Mouse (Mus musculus) midbrain, embryonic 10.5 days (tissue): ENCODE data around the gene Hoxb9. TPM values are rescaled to one million over a fixed set of nuclear protein-coding genes. Genes with fewer than 3 reads are reported as not detected.

Experiments
- DNase-seq: peaks from one replicate; pipeline ENCODE4 v3.0.0-alpha.2; 2017; ENCODE audit warnings: low spot score
- H3K27ac ChIP-seq: fragments of 300-500 bp; sonication (generic); replicated peaks from 2 replicates; pipeline ENCODE4 v1.5.1; 2016; ENCODE audit warnings: mild to moderate bottlenecking
- H3K27me3 ChIP-seq: fragments of 300-500 bp; sonication (generic); 2 replicates; pipeline ENCODE4 v1.6.1; 2016; ENCODE audit warnings: low read depth, mild to moderate bottlenecking; ENCODE audit not compliant: poor library complexity, severe bottlenecking
- H3K36me3 ChIP-seq: fragments of 300-500 bp; sonication (generic); 2 replicates; pipeline ENCODE4 v1.6.1; 2016; ENCODE audit warnings: mild to moderate bottlenecking, moderate library complexity
- H3K4me1 ChIP-seq: fragments of 300-500 bp; sonication (generic); 2 replicates; pipeline ENCODE4 v1.6.1; 2016
- H3K4me3 ChIP-seq: fragments of 300-500 bp; sonication (generic); 2 replicates; pipeline ENCODE4 v1.5.1; 2016; ENCODE audit warnings: mild to moderate bottlenecking, moderate library complexity
- H3K9me3 ChIP-seq: fragments of 300-500 bp; sonication (generic); replicated peaks from 2 replicates; pipeline ENCODE4 v1.6.1; 2016; ENCODE audit warnings: mild to moderate bottlenecking
- WGBS: fragments of 180-500 bp; shearing (Covaris S2); methylation state at CpG from one replicate; pipeline ENCODE4 v1.1.7; 2016; 5-methylcytosine and 5-hydroxymethylcytosine counted together
- polyA plus RNA-seq: library from polyadenylated mRNA; unstranded; fragments of >200 nt; fragmentation: Nextera tagmentation; extraction: Ambion mirVana; gene quantifications from 2 replicates; pipeline ENCODE4 v1.2.1, GENCODE M21; 2016

The Hoxb9 gene
- polyA plus RNA-seq, 1 experiment from 2014 or later, result not detected

GRCm38 (mm10) chr11:96271541-96272011 lies 319 bp downstream of the Hoxb9 start:
- Histone ChIP-seq H3K9me3 (no peaks in the 10 kb centered on the region), H3K4me3 (no peak overlapping the region)

GRCm38 (mm10) chr11:96272024-96272921 lies 1.0 kb downstream of the Hoxb9 start:
- under 1% methylated on average over 58 of the region's 58 CpGs for WGBS
- no peak for DNase-seq
- H3K9me3 ChIP-seq, result no peaks in the 10 kb centered on the region

More at GRCm38 (mm10) chr11:96271541-96272011, 319 bp downstream of the Hoxb9 start:
- Histone ChIP-seq H3K36me3 (no peaks in the 10 kb centered on the region), H3K27me3 (peaks cover 100% of the 10 kb centered on the region), H3K27ac (no peak overlapping the region), H3K4me1 (peaks cover 18% of the 10 kb centered on the region)
- under 1% methylated on average over 52 of the region's 52 CpGs for WGBS
- DNase-seq, result no peak

GRCm38 (mm10) chr11:96274428-96274827 lies 3.2 kb downstream of the Hoxb9 start:
- Histone ChIP-seq H3K27ac (no peak overlapping the region), H3K27me3 (peaks cover 100% of the 10 kb centered on the region), H3K4me1 (peaks cover 18% of the 10 kb centered on the region), H3K9me3 (no peaks in the 10 kb centered on the region), H3K36me3 (no peaks in the 10 kb centered on the region), H3K4me3 (no peak overlapping the region)
- WGBS, result 3% methylated on average over 10 of the region's 10 CpGs
- DNase-seq, result no peak

More at GRCm38 (mm10) chr11:96272024-96272921, 1.0 kb downstream of the Hoxb9 start:
- peaks cover 100% of the 10 kb centered on the region for H3K27me3 ChIP-seq
- H3K27ac ChIP-seq, result no peak overlapping the region
- H3K4me1 ChIP-seq, result peaks cover 18% of the 10 kb centered on the region
- H3K4me3 ChIP-seq, result no peak overlapping the region
- H3K36me3 ChIP-seq, result no peaks in the 10 kb centered on the region

GRCm38 (mm10) chr11:96275896-96276295 lies 4.6 kb downstream of the Hoxb9 start:
- Histone ChIP-seq H3K4me1 (peaks cover 17% of the 10 kb centered on the region), H3K36me3 (no peaks in the 10 kb centered on the region), H3K27me3 (peaks cover 100% of the 10 kb centered on the region), H3K9me3 (no peaks in the 10 kb centered on the region), H3K27ac (no peak overlapping the region), H3K4me3 (no peak overlapping the region)
- WGBS, result 12% methylated on average over 4 of the region's 4 CpGs
- no peak for DNase-seq

GRCm38 (mm10) chr11:96277151-96278044 lies 6.1 kb downstream of the Hoxb9 start:
- no peak for DNase-seq
- WGBS, result 1% methylated on average over 35 of the region's 35 CpGs
- Histone ChIP-seq H3K36me3 (no peaks in the 10 kb centered on the region), H3K4me3 (no peak overlapping the region), H3K27ac (no peak overlapping the region), H3K27me3 (peaks cover 100% of the 10 kb centered on the region), H3K9me3 (no peaks in the 10 kb centered on the region), H3K4me1 (peaks cover 2% of the 10 kb centered on the region; the same call in 1 of the 2 replicates)

GRCm38 (mm10) chr11:96278324-96278723 lies 7.1 kb downstream of the Hoxb9 start:
- H3K36me3 ChIP-seq, result no peaks in the 10 kb centered on the region
- no peak for DNase-seq
- H3K4me3 ChIP-seq, result no peak overlapping the region
- no peaks in the 10 kb centered on the region for H3K9me3 ChIP-seq
- no peak overlapping the region for H3K27ac ChIP-seq
- H3K27me3 ChIP-seq, result peaks cover 100% of the 10 kb centered on the region
- peaks cover 6% of the 10 kb centered on the region for H3K4me1 ChIP-seq
- WGBS, result 20% methylated on average over 14 of the region's 14 CpGs

GRCm38 (mm10) chr11:96278773-96279172 lies 7.5 kb downstream of the Hoxb9 start:
- Histone ChIP-seq H3K4me3 (no peak overlapping the region), H3K4me1 (peaks cover 8% of the 10 kb centered on the region), H3K27me3 (peaks cover 100% of the 10 kb centered on the region), H3K36me3 (no peaks in the 10 kb centered on the region), H3K9me3 (no peaks in the 10 kb centered on the region), H3K27ac (no peak overlapping the region)
- WGBS, result under 1% methylated on average over 9 of the region's 9 CpGs
- DNase-seq, result peak; percentile 87

- H3K4me1 ChIP-seq, result peaks cover 16% of the 10 kb centered on the region
- DNase-seq, result no peak
- no peaks in the 10 kb centered on the region for H3K36me3 ChIP-seq
- H3K27ac ChIP-seq, result no peak overlapping the region
- H3K9me3 ChIP-seq, result no peaks in the 10 kb centered on the region
- peaks cover 100% of the 10 kb centered on the region for H3K27me3 ChIP-seq
- WGBS, result 3% methylated on average over 31 of the region's 31 CpGs
- H3K4me3 ChIP-seq, result no peak overlapping the region
Observed at GRCm38 (mm10) chr11:96279421-96280233, 8.4 kb downstream of the Hoxb9 start.

GRCm38 (mm10) chr11:96280399-96281378 lies 9.4 kb downstream of the Hoxb9 start:
- H3K9me3 ChIP-seq, result no peaks in the 10 kb centered on the region
- DNase-seq, result no peak
- no peak overlapping the region for H3K27ac ChIP-seq
- no peaks in the 10 kb centered on the region for H3K36me3 ChIP-seq
- WGBS, result 8% methylated on average over 8 of the region's 8 CpGs
- peaks cover 24% of the 10 kb centered on the region for H3K4me1 ChIP-seq
- H3K4me3 ChIP-seq, result no peak overlapping the region
- H3K27me3 ChIP-seq, result peaks cover 100% of the 10 kb centered on the region

GRCm38 (mm10) chr11:96281396-96281795 lies 10.1 kb downstream of the Hoxb9 start:
- 5% methylated on average over 18 of the region's 18 CpGs for WGBS
- no peaks in the 10 kb centered on the region for H3K9me3 ChIP-seq
- peaks cover 24% of the 10 kb centered on the region for H3K4me1 ChIP-seq
- no peak overlapping the region for H3K4me3 ChIP-seq
- no peak for DNase-seq
- H3K36me3 ChIP-seq, result no peaks in the 10 kb centered on the region
- peaks cover 100% of the 10 kb centered on the region for H3K27me3 ChIP-seq
- H3K27ac ChIP-seq, result no peak overlapping the region

GRCm38 (mm10) chr11:96281855-96282570 lies 10.8 kb downstream of the Hoxb9 start, which contains the start of gene Hoxb8:
Hoxb8 (plus strand) TSS chr11:96281905.
- Histone ChIP-seq H3K9me3 (no peaks in the 10 kb centered on the region), H3K27ac (no peak within 1 kb of the TSS), H3K36me3 (no peaks in the 10 kb centered on the region), H3K4me1 (peaks cover 28% of the 10 kb centered on the region), H3K27me3 (peaks cover 100% of the 10 kb centered on the region), H3K4me3 (no peak within 1 kb of the TSS)
- WGBS, result 2% methylated on average over 27 of the region's 27 CpGs
- DNase-seq, result no peak
